Mouse (Mus musculus) v-Abl transformed pro-B cells (cell line): ENCODE measurements at regions not wholly inside any gene's neighbourhood (a gene's known extent, or its start where the extent isn't known, plus 50 kb on each side); places are given as distances from the start of the nearest gene placed in this dataset.
"Not testable (repeated sequence)": the region's sequence is repeated elsewhere in the genome, so short reads cannot be mapped to it uniquely, and the experiment has no call there.

Experiments used
- in situ Hi-C, 2 experiments: fragments of 400-800 bp; cut with MboI; formaldehyde crosslinking; loops; one replicate each; pipeline ENCODE4 v1.15.1; 2025; ENCODE audit not compliant: unreplicated experiment in 2 of 2

GRCm38 (mm10) chr2:108030657-108031056 is 740.2 kb downstream of the Kcna4 start:
- in situ Hi-C loops, result no loop called here

DNA sequence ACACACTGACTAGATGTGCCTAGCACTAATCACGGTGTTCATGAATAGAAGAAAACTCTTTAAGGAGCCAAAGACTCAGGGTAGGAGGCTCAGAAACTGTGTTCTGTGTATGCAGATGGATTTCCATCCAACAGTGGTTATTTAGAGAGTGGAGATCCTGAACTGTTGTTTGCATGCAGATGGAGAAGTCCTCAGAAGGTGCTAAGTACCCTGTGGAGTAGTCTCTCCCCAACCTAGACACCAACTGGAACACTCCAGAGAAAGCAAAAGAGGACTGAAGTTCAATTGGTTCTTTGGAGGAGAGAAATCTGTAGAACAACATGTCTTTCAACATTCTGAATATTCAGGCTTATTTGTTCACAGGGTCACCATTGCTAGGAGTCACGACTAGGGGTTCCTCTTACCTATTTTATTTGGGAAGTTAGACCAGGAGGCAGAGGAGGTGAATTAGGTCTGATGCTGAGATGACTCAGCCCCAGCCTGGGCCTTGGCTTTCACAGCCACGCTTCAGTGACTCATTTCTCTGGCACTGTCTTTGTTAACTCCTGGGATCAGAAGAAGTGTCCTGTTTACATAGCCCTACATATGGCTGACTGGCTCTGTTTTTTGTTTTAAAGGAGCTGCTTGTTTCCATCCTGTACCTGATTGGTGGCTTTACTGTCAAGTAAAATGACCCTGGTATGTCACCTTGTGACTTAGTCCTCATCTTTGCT is 742.0 kb downstream of the Kcna4 start:
- in situ Hi-C loops, result no loop called here

GRCm38 (mm10) chr2:108033328-108034182 is 743.1 kb downstream of the Kcna4 start:
- in situ Hi-C loops, result no loop called here

- in situ Hi-C loops, result no loop called here
Observed at GRCm38 (mm10) chr2:108034882-108035281, 744.4 kb downstream of the Kcna4 start.

- in situ Hi-C loops, result no loop called here
Observed at GRCm38 (mm10) chr2:108042086-108042485, 751.6 kb downstream of the Kcna4 start.

GRCm38 (mm10) chr2:108044885-108045284 is 754.4 kb downstream of the Kcna4 start:
- in situ Hi-C loops, result no loop called here

DNA sequence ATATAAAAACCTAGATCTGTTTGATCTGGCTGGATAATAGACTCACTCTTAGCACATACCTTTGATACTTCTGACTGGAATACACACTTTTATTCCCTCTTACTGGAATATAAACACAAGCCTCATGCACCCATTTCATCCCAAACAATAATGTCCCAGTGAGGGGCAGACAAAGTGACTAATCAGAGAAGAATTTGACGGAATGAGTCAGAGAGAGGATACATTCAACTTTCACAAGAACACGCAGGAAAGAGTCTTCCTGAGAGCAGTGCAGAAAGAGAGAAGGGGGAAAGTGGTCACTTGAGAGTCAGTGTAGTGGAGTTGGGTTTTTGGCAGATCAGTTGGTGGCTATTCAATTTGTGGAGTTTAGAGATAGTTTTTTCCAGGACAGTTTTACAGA is 755.6 kb downstream of the Kcna4 start:
- in situ Hi-C loops, result no loop called here

DNA sequence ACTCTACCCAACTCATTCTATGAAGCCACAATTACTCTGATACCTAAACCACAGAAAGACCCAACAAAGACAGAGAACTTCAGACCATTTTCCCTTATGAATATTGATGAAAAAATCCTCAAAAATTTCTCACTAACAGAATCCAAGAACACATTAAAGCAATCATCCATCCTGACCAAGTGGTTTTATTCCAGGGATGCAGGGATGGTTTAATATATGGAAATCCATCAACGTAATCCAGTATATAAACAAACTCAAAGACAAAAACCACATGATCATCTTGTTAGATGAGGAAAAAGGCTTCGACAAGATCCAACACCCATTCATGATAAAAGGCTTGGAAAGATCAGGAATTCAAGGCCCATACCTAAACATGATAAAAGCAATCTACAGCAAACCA is 772.3 kb downstream of the Kcna4 start:
- in situ Hi-C loops, result not testable (repeated sequence)

- in situ Hi-C loops, result no loop called here
Observed at GRCm38 (mm10) chr2:108083911-108084310, 793.5 kb downstream of the Kcna4 start.

- in situ Hi-C loops, result no loop called here
Observed at GRCm38 (mm10) chr2:108090266-108090665, 799.8 kb downstream of the Kcna4 start.

DNA sequence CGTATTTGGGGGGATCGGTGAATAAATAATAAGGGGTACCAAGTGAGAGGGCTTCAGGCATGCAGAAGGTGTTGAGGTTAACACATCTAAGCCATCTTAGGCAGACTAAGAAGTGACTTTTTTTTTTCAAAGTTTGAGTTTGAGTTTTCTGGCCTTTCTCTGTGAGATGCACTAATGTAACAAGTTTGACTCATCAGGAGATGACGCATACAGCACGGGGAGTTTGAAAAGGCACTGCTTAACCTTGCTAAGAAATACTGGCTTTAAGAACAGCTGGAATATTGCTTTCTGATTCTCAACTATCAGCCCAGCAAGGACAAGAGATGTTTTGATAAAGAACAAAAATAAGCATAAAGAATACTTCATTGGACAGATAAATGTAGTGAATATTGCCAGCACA is 806.6 kb downstream of the Kcna4 start:
- in situ Hi-C loops, result no loop called here

DNA sequence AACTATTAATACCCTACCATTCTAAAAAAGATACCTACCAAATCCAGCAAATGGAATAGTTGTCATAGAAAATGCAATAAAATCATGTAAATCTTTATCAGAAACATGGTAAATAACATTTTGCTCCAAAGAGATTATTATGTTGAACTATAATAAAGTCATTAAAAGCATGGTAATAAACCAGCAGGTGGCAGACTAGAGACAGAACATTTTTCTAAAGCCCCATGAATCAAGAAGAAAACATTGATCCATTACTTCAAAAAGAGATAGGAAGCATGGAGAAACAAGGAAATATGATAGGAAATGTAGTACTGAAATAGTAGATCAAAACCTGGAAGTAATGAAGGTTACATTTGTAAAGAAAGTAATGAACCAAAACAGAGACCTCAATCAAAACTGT is 819.7 kb downstream of the Kcna4 start:
- in situ Hi-C loops, result loop anchor here in 1 of 2 experiments (25.0 kb wide), 1 partner anchor 1252 kb away; no protein-coding TSS in a partner anchor

- in situ Hi-C loops, result no loop called here
Observed at GRCm38 (mm10) chr2:108145694-108146093, 855.3 kb downstream of the Kcna4 start.

GRCm38 (mm10) chr2:108148221-108148620 is 857.8 kb downstream of the Kcna4 start:
- in situ Hi-C loops, result no loop called here

- in situ Hi-C loops, result no loop called here
Observed at GRCm38 (mm10) chr2:108156189-108156588, 865.8 kb downstream of the Kcna4 start.

DNA sequence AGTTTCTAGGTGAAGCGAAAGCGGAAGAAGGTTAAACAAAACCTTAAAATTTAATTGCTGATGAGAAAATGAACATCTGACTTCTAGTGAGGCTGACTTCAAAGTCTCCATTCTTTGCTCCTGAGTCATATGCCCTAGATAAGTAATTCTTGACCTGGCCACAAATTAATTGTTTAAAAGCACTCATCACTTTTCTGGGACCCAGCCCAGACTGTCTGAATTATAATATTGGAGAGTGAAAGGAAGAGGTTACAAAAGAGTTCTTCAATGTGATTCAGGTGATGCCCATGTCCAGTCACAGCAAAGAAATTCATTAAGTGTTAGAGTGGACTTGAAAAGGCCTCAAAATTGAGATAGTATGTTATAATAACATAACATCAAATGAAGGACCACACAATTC is 867.3 kb downstream of the Kcna4 start:
- in situ Hi-C loops, result no loop called here

- in situ Hi-C loops, result no loop called here
Observed at GRCm38 (mm10) chr2:108158311-108158710, 867.9 kb downstream of the Kcna4 start.

DNA sequence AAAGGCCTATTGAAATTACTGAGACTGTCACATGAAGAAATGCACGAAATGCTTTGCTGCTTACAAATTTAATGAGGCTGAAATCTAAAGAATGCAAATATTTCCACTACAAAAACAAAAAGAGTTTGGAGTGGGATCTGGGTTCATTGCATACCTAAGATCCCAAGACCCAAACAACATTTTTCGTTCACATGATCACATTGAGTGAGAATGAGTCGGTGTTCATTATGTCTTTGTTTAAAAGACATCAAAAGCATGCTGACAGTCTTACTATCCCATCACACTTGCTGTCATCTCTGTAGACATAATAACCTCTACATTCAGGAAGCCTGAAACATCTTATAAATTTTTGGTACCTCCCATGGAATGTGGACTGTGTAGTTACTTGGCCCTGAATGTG is 870.4 kb downstream of the Kcna4 start:
- in situ Hi-C loops, result no loop called here

GRCm38 (mm10) chr2:108165085-108165484 is 874.6 kb downstream of the Kcna4 start:
- in situ Hi-C loops, result no loop called here
